Mouse (Mus musculus): ENCODE results near the gene Grik4. TPM values are rescaled to one million over a fixed set of nuclear protein-coding genes. Genes with fewer than 3 reads are reported as not detected.

Gene Grik4
- polyA plus RNA-seq, 1 experiment, result 0.26 TPM

- no peak within 1 kb of the TSS for H3K27ac ChIP-seq (ENCODE audit: insufficient read depth, low read length)
- TF ChIP-seq CTCF (IDR thresholded peaks at IDR 0.05; ENCODE audit: borderline replicate concordance, insufficient read depth, low read length) (no peak), POLR2A (IDR thresholded peaks at IDR 0.05; ENCODE audit: low read depth, low read length) (no peak)
- no peak within 1 kb of the TSS for H3K4me3 ChIP-seq (ENCODE audit: insufficient read depth, low read length)
- no peaks in the 10 kb centered on the region for H3K4me1 ChIP-seq (ENCODE audit: control insufficient read depth, insufficient read depth, low read length)
These were observed 436.6 kb downstream of the Grik4 start, which contains the start of gene Tbcel for GRCm38 (mm10) chr9:42507709-42508108. Gene Tbcel, minus strand, starts transcription at chr9:42507809.

GRCm38 (mm10) chr9:42507022-42507421, 437.3 kb downstream of the Grik4 start:
- Histone ChIP-seq H3K4me3 (ENCODE audit: insufficient read depth, low read length) (no peak overlapping the region), H3K4me1 (ENCODE audit: control insufficient read depth, insufficient read depth, low read length) (no peaks in the 10 kb centered on the region), H3K27ac (ENCODE audit: insufficient read depth, low read length) (no peak overlapping the region)
- TF ChIP-seq CTCF (IDR thresholded peaks at IDR 0.05; ENCODE audit: borderline replicate concordance, insufficient read depth, low read length) (no peak), POLR2A (IDR thresholded peaks at IDR 0.05; ENCODE audit: low read depth, low read length) (no peak)

- TF ChIP-seq POLR2A (IDR thresholded peaks at IDR 0.05; ENCODE audit: low read depth, low read length) (no peak), CTCF (IDR thresholded peaks at IDR 0.05; ENCODE audit: borderline replicate concordance, insufficient read depth, low read length) (no peak)
- no peak overlapping the region for H3K4me3 ChIP-seq (ENCODE audit: insufficient read depth, low read length)
- no peaks in the 10 kb centered on the region for H3K4me1 ChIP-seq (ENCODE audit: control insufficient read depth, insufficient read depth, low read length)
- H3K27ac ChIP-seq (ENCODE audit: insufficient read depth, low read length), result no peak overlapping the region
These were observed 439.3 kb downstream of the Grik4 start for GRCm38 (mm10) chr9:42504971-42505510.

GRCm38 (mm10) chr9:42504559-42504958, 439.7 kb downstream of the Grik4 start:
- Histone ChIP-seq H3K4me3 (ENCODE audit: insufficient read depth, low read length) (no peak overlapping the region), H3K4me1 (ENCODE audit: control insufficient read depth, insufficient read depth, low read length) (no peaks in the 10 kb centered on the region), H3K27ac (ENCODE audit: insufficient read depth, low read length) (no peak overlapping the region)
- TF ChIP-seq POLR2A (IDR thresholded peaks at IDR 0.05; ENCODE audit: low read depth, low read length) (no peak), CTCF (IDR thresholded peaks at IDR 0.05; ENCODE audit: borderline replicate concordance, insufficient read depth, low read length) (no peak)

- Histone ChIP-seq H3K27ac (ENCODE audit: insufficient read depth, low read length) (no peak overlapping the region), H3K4me1 (ENCODE audit: control insufficient read depth, insufficient read depth, low read length) (no peaks in the 10 kb centered on the region), H3K4me3 (ENCODE audit: insufficient read depth, low read length) (no peak overlapping the region)
- TF ChIP-seq CTCF (IDR thresholded peaks at IDR 0.05; ENCODE audit: borderline replicate concordance, insufficient read depth, low read length) (no peak), POLR2A (IDR thresholded peaks at IDR 0.05; ENCODE audit: low read depth, low read length) (no peak)
These were observed 440.6 kb downstream of the Grik4 start for GRCm38 (mm10) chr9:42503709-42504108.

- no peak overlapping the region for H3K4me3 ChIP-seq (ENCODE audit: insufficient read depth, low read length)
- TF ChIP-seq CTCF (IDR thresholded peaks at IDR 0.05; ENCODE audit: borderline replicate concordance, insufficient read depth, low read length) (no peak), POLR2A (IDR thresholded peaks at IDR 0.05; ENCODE audit: low read depth, low read length) (no peak)
- H3K27ac ChIP-seq (ENCODE audit: insufficient read depth, low read length), result no peak overlapping the region
- H3K4me1 ChIP-seq (ENCODE audit: control insufficient read depth, insufficient read depth, low read length), result no peaks in the 10 kb centered on the region
These were observed 448.0 kb downstream of the Grik4 start for GRCm38 (mm10) chr9:42496296-42496695.

- Histone ChIP-seq H3K4me3 (ENCODE audit: insufficient read depth, low read length) (no peak overlapping the region), H3K27ac (ENCODE audit: insufficient read depth, low read length) (no peak overlapping the region), H3K4me1 (ENCODE audit: control insufficient read depth, insufficient read depth, low read length) (no peaks in the 10 kb centered on the region)
- no peak for TF ChIP-seq POLR2A (IDR thresholded peaks at IDR 0.05; ENCODE audit: low read depth, low read length)
- no peak for TF ChIP-seq CTCF (IDR thresholded peaks at IDR 0.05; ENCODE audit: borderline replicate concordance, insufficient read depth, low read length)
These were observed 452.5 kb downstream of the Grik4 start for GRCm38 (mm10) chr9:42491780-42492179.

DNA sequence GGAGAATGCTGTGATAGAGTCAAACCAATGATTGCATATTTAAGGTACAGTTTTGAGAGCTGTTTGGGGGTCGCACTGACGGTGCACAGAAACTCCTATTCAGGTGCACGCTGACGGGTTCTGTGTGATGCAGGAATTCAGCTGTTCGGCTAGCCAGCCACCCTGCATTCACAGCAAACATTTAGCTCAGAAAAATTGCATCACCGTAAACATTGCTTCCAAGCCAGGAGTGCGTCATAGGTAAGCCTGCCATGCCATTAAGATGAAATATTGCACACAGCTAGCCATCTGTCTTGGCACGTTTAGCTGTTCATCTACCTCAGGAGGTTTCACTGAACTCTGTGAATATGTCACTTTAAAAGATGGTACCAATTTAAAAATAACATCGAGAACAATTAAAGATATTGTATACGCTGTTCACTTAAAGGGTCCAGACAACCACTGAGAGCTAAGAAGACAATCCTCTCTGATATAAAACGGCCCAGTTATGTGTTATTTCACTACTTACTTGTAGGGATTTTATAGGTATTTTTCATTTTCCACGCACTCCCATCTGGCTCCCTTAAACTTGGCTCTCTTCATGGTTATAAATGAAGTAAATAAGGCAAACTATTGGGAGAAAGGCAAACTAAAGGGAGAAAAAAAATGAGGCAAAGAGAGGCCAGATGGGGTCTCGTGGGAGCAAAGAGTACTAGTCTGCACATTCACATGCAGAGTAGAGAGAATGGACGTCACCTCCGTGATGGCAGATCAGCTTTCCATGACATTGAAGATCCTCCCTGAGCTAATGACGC, 453.5 kb downstream of the Grik4 start:
- no peak overlapping the region for H3K4me3 ChIP-seq (ENCODE audit: insufficient read depth, low read length)
- TF ChIP-seq POLR2A (IDR thresholded peaks at IDR 0.05; ENCODE audit: low read depth, low read length) (no peak), CTCF (IDR thresholded peaks at IDR 0.05; ENCODE audit: borderline replicate concordance, insufficient read depth, low read length) (no peak)
- no peak overlapping the region for H3K27ac ChIP-seq (ENCODE audit: insufficient read depth, low read length)
- H3K4me1 ChIP-seq (ENCODE audit: control insufficient read depth, insufficient read depth, low read length), result no peaks in the 10 kb centered on the region

GRCm38 (mm10) chr9:42488071-42488470, 456.2 kb downstream of the Grik4 start:
- no peak overlapping the region for H3K27ac ChIP-seq (ENCODE audit: insufficient read depth, low read length)
- no peak overlapping the region for H3K4me3 ChIP-seq (ENCODE audit: insufficient read depth, low read length)
- no peaks in the 10 kb centered on the region for H3K4me1 ChIP-seq (ENCODE audit: control insufficient read depth, insufficient read depth, low read length)
- TF ChIP-seq CTCF (IDR thresholded peaks at IDR 0.05; ENCODE audit: borderline replicate concordance, insufficient read depth, low read length) (no peak), POLR2A (IDR thresholded peaks at IDR 0.05; ENCODE audit: low read depth, low read length) (no peak)

GRCm38 (mm10) chr9:42486913-42487312, 457.4 kb downstream of the Grik4 start:
- H3K4me1 ChIP-seq (ENCODE audit: control insufficient read depth, insufficient read depth, low read length), result no peaks in the 10 kb centered on the region
- H3K4me3 ChIP-seq (ENCODE audit: insufficient read depth, low read length), result no peak overlapping the region
- no peak overlapping the region for H3K27ac ChIP-seq (ENCODE audit: insufficient read depth, low read length)
- TF ChIP-seq CTCF (IDR thresholded peaks at IDR 0.05; ENCODE audit: borderline replicate concordance, insufficient read depth, low read length) (no peak), POLR2A (IDR thresholded peaks at IDR 0.05; ENCODE audit: low read depth, low read length) (no peak)

Measured in embryonic fibroblast, embryonic 13.5 days (primary cell).